Mouse (Mus musculus): ENCODE measurements around the gene Akr1b3. TPM values are rescaled to one million over a fixed set of nuclear protein-coding genes. Genes with fewer than 3 reads are reported as not detected.

The Akr1b3 gene
- 78.5 and 88.6 TPM in 2 replicates for total RNA-seq (2014; rRNA removed)
- polyA plus RNA-seq (2015; fragmentation: Nextera tagmentation; extraction: Ambion mirVana), result 98.3 and 117 TPM in 2 replicates

DNA sequence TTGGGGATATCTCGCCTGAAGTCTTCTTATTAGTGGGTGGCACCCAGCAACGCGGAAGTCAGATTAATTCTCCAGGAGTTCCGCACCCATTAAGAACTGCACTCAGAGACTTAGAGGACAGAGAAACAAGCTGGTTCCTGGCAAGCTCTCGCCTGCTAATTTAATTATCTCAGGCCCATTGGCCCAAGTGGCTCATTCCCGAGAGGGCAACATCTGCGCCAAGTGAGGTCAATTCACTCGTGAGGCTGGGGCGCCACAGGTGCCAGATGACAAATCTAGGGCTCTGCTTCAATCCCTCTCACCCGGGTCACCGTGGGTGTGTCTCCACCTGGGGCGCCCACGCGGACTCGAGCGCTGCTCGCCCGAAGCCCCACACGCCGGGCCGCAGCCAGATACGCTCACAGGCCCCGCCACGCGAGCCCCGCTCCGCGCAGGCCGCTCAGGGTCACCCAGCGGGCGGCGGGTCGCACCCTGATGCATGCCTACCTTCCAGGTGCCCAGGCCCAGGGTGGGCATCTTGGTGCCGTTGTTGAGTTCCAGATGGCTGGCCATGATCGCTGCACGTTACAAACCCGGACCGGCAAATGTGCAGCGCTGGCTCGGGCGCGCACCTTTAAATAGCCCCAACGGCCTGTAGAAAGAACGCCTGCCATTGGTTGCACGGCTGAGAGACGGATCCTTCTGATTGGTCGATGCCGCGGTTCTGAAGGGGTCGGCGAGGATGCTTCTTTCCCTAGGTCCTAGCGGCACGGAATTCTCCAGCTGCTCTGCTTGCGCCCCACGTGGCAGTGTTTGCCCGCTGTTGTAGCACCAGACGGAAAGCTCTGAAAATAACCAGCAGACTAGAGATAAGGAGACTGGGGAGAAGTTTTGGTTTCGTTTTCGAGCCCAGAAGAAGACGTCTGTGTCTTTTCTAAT is at the start of gene Akr1b3:
TSS of gene Akr1b3 (minus strand) at position 625 of the 918 bp plus-strand sequence.
- 1% methylated on average over 60 of the region's 60 CpGs for WGBS
- Histone ChIP-seq H3K4me3 (ENCODE audit: low read depth, low read length) (peak within 1 kb of the TSS; percentile 66), H3K4me1 (ENCODE audit: insufficient read depth) (no peaks in the 10 kb centered on the region), H3K27ac (ENCODE audit: low read depth, low read length) (no peak within 1 kb of the TSS), H3K36me3 (ENCODE audit: insufficient read depth) (peaks cover 3% of the 10 kb centered on the region; the same call in 1 of the 2 replicates), H3K9me3 (ENCODE audit: low read length) (no peaks in the 10 kb centered on the region), H3K4me2 (ENCODE audit: low read depth) (peak within 1 kb of the TSS; percentile 91), H3K9ac (peak within 1 kb of the TSS; percentile 70), H3K27me3 (ENCODE audit: insufficient read depth, low read length) (no peaks in the 10 kb centered on the region)
- TF ChIP-seq CTCF (IDR thresholded peaks at IDR 0.05; ENCODE audit: low read depth), result peak; percentile 65
- peak; percentile 95 for DNase-seq
- ATAC-seq, result peak; percentile 100

DNA sequence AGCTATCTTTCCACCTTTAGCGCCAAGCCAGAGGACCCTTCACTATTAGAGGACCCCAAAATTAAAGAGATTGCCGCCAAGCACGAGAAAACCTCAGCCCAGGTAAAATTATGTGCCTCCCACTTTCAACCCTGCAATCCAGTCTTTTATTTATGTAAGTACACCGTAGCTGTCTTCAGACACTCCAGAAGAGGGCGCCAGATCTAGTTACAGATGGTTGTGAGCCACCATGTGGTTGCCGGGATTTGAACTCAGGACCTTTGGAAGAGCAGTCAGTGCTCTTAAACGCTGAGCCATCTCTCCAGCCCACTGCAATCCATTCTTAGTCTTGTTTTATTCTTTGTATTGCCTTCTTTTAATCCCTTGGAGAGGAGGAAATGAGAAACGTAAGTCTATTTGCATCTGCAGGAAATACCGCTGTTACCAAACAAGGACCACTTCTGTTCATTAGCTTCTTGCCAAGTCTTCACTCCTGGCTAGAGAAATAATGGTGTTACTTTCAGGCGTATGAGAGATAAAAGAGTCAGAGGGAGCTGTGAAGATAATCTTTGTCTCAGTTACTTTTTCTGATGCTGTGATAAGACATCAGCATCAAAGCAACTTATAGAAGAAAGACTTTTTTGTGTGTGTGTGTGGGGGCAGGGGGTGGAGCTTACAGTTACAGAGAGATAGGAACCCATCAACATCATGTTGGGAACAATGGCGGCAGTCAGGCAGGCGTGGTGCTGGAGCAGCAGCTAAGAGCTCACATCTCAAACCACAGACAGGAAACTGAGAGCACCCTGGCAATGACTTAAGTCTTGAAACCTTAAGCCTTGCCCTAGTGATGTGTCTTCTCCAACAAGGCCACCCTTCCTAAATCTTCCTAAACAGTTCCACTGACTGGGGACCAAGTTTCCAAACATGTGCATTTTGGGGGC is 47.2 kb upstream of the Akr1b3 start:
- Histone ChIP-seq H3K9me3 (ENCODE audit: low read length) (no peaks in the 10 kb centered on the region), H3K9ac (no peak overlapping the region), H3K4me2 (ENCODE audit: low read depth) (no peak overlapping the region), H3K27me3 (ENCODE audit: insufficient read depth, low read length) (no peaks in the 10 kb centered on the region), H3K4me1 (ENCODE audit: insufficient read depth) (no peaks in the 10 kb centered on the region), H3K27ac (ENCODE audit: low read depth, low read length) (no peak overlapping the region), H3K36me3 (ENCODE audit: insufficient read depth) (no peaks in the 10 kb centered on the region), H3K4me3 (ENCODE audit: low read depth, low read length) (no peak overlapping the region)
- 84% methylated on average over 12 of the region's 12 CpGs for WGBS
- no peak for ATAC-seq
- no peak for DNase-seq
- no peak for TF ChIP-seq CTCF (IDR thresholded peaks at IDR 0.05; ENCODE audit: low read depth)

DNA sequence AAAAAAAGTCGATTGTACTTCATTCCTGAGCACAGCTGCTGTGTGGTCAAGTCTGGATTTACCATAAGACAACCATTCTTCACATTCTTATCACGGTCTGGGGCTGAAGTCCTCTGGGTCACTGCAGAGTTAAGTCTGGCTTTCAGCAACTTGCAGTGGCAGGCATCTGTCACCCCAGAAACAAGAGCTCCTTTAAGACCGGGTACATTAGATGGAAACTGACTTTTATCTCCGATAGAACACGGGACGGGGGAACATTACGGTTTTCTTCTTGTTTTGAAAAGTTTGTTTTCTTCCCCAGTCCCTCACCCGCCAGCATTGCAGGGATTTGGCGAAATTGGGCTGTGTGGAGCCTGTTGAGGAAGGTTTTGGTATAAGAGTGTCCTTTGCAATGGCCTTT is 38.6 kb upstream of the Akr1b3 start:
- Histone ChIP-seq H3K27me3 (ENCODE audit: insufficient read depth, low read length) (no peaks in the 10 kb centered on the region), H3K4me1 (ENCODE audit: insufficient read depth) (no peaks in the 10 kb centered on the region), H3K27ac (ENCODE audit: low read depth, low read length) (no peak overlapping the region), H3K9me3 (ENCODE audit: low read length) (no peaks in the 10 kb centered on the region), H3K36me3 (ENCODE audit: insufficient read depth) (no peaks in the 10 kb centered on the region), H3K9ac (no peak overlapping the region), H3K4me3 (ENCODE audit: low read depth, low read length) (no peak overlapping the region), H3K4me2 (ENCODE audit: low read depth) (no peak overlapping the region)
- 91% methylated on average over 9 of the region's 9 CpGs for WGBS
- TF ChIP-seq CTCF (IDR thresholded peaks at IDR 0.05; ENCODE audit: low read depth), result no peak
- ATAC-seq (no peak), DNase-seq (no peak)

DNA sequence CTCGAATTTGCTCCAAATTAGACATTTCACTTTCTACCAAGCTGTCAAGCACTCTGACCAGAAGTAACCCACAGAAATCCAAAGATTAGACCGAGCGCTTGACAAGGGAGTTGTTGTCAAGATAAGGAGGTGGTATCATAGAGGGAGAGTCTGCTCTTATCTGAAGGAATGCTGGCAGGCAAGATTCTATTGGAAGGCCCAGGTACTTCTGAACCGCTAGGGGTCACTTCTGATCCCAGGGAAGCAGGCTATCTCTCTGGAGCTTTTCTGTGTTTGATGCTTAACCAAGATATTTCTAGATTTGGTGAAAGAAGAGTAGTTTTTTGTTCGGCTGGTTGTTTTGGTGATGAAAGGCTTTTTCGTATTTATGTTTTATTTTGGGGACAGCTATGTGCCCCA is 38.1 kb upstream of the Akr1b3 start:
- no peaks in the 10 kb centered on the region for H3K27me3 ChIP-seq (ENCODE audit: insufficient read depth, low read length)
- H3K4me1 ChIP-seq (ENCODE audit: insufficient read depth), result no peaks in the 10 kb centered on the region
- no peak overlapping the region for H3K27ac ChIP-seq (ENCODE audit: low read depth, low read length)
- 86% methylated on average over 6 of the region's 6 CpGs for WGBS
- H3K9ac ChIP-seq, result no peak overlapping the region
- H3K4me3 ChIP-seq (ENCODE audit: low read depth, low read length), result no peak overlapping the region
- DNase-seq (no peak), ATAC-seq (no peak)
- TF ChIP-seq CTCF (IDR thresholded peaks at IDR 0.05; ENCODE audit: low read depth), result no peak
- no peaks in the 10 kb centered on the region for H3K9me3 ChIP-seq (ENCODE audit: low read length)
- no peaks in the 10 kb centered on the region for H3K36me3 ChIP-seq (ENCODE audit: insufficient read depth)
- H3K4me2 ChIP-seq (ENCODE audit: low read depth), result no peak overlapping the region

DNA sequence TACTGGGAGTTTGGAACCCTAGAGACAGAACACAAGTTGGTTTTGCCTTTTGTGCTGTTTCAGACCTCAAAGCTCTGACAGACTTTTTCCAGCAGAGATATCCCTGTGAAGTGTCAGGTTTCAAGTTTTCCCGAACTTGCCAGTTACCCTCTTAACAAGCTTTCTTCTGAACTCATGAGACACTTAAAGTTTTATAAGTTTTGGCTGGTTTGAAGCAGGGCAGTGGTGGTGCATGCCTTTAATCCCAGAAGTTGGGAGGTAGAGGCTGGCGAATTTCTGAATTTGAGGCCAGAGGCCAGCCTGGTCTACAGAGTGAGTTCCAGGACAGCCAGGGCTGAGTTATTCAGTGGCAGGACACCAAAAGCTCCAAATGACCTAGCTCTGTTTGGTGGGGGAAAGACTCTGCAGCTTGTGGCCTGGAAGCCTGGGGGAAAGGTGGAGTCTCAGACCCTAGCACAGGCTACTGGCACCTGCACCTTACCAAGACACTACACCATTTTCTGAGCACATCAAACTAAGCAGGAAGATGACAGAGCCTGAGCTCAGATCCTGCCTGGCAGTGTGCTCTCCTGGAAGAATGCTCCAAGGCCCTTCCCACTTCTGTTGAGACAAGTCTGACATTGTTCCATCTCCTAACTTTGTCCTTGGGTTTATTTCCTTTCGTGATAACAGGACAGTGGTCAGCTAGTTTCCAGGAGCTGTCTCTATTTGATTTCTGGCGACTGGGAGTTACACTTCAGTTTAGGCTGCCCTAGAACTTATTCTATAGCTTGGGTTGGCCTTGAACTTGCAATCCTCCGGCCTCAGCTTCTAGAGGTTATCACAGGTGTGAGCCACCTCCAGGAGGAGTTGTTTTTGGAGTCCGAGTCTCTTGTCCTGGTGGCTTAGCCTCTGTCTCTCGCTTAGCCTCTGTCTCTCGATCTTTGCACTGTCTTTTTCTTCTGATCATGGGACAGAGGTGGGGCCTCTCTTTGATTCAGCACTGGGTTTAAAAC is 37.4 kb upstream of the Akr1b3 start:
- ATAC-seq (no peak), DNase-seq (no peak)
- no peak for TF ChIP-seq CTCF (IDR thresholded peaks at IDR 0.05; ENCODE audit: low read depth)

More for the DNA sequence above, 37.4 kb upstream of the Akr1b3 start:
- Histone ChIP-seq H3K4me1 (ENCODE audit: insufficient read depth) (no peaks in the 10 kb centered on the region), H3K27ac (ENCODE audit: low read depth, low read length) (no peak overlapping the region), H3K4me2 (ENCODE audit: low read depth) (0 out of 2 replicates have a peak overlapping the region, but pooled peaks have one; percentile 4), H3K36me3 (ENCODE audit: insufficient read depth) (no peaks in the 10 kb centered on the region), H3K9ac (no peak overlapping the region), H3K9me3 (ENCODE audit: low read length) (no peaks in the 10 kb centered on the region), H3K27me3 (ENCODE audit: insufficient read depth, low read length) (no peaks in the 10 kb centered on the region), H3K4me3 (ENCODE audit: low read depth, low read length) (no peak overlapping the region)
- 77% methylated on average over 8 of the region's 8 CpGs for WGBS
